Mouse (Mus musculus): ENCODE measurements around the gene Primpol. TPM values are rescaled to one million over a fixed set of nuclear protein-coding genes. Genes with fewer than 3 reads are reported as not detected.

Primpol gene
- polyA plus RNA-seq, 2 experiments, result 10.1 to 16.8 TPM

GRCm38 (mm10) chr8:46566914-46567529 is 50.0 kb downstream of the Primpol start:
- H3K9ac ChIP-seq (ENCODE audit: low read depth, low read length, severe bottlenecking), result no peak overlapping the region
- DNase-seq (ENCODE audit: low spot score) (no peak), ATAC-seq (ENCODE audit: low FRiP score, low read depth) (peak; percentile 19; the same call in 1 of the 2 replicates)

GRCm38 (mm10) chr8:46562333-46562732 is 54.7 kb downstream of the Primpol start:
- Histone ChIP-seq H3K27me3 (ENCODE audit: control insufficient read depth, insufficient read depth, low read length) (no peaks in the 10 kb centered on the region), H3K4me3 (replicated peaks; ENCODE audit: low read length) (no peak overlapping the region), H3K27ac (replicated peaks; ENCODE audit: low read depth, low read length) (no peak overlapping the region), H3K36me3 (ENCODE audit: control insufficient read depth, insufficient read depth, low read length) (peaks cover 17% of the 10 kb centered on the region), H3K9ac (ENCODE audit: low read depth, low read length, severe bottlenecking) (no peak overlapping the region), H3K4me2 (replicated peaks; ENCODE audit: low read depth, low read length, severe bottlenecking) (no peak overlapping the region), H3K9me3 (ENCODE audit: control insufficient read depth, low read length) (no peaks in the 10 kb centered on the region), H3K4me1 (ENCODE audit: control insufficient read depth, insufficient read depth, low read length) (no peaks in the 10 kb centered on the region)
- DNase-seq (ENCODE audit: low spot score) (no peak), ATAC-seq (ENCODE audit: low FRiP score, low read depth) (no peak)
- no peak for TF ChIP-seq POLR2A (IDR thresholded peaks at IDR 0.05; ENCODE audit: borderline replicate concordance, extremely low read depth, insufficient read depth, insufficient read length)
- WGBS, result 87% methylated on average over 16 of the region's 16 CpGs

More at GRCm38 (mm10) chr8:46566914-46567529, 50.0 kb downstream of the Primpol start:
- H3K4me3 ChIP-seq (replicated peaks; ENCODE audit: low read length), result no peak overlapping the region
- H3K9me3 ChIP-seq (ENCODE audit: control insufficient read depth, low read length), result no peaks in the 10 kb centered on the region
- H3K27ac ChIP-seq (replicated peaks; ENCODE audit: low read depth, low read length), result no peak overlapping the region
- no peak for TF ChIP-seq POLR2A (IDR thresholded peaks at IDR 0.05; ENCODE audit: borderline replicate concordance, extremely low read depth, insufficient read depth, insufficient read length)
- no peaks in the 10 kb centered on the region for H3K4me1 ChIP-seq (ENCODE audit: control insufficient read depth, insufficient read depth, low read length)
- no peaks in the 10 kb centered on the region for H3K27me3 ChIP-seq (ENCODE audit: control insufficient read depth, insufficient read depth, low read length)
- H3K4me2 ChIP-seq (replicated peaks; ENCODE audit: low read depth, low read length, severe bottlenecking), result no peak overlapping the region
- peaks cover 12% of the 10 kb centered on the region; the same call in 1 of the 2 replicates for H3K36me3 ChIP-seq (ENCODE audit: control insufficient read depth, insufficient read depth, low read length)
- WGBS, result 75% methylated on average over 7 of the region's 7 CpGs

GRCm38 (mm10) chr8:46559428-46559827 is 57.6 kb downstream of the Primpol start:
- DNase-seq (ENCODE audit: low spot score) (no peak), ATAC-seq (ENCODE audit: low FRiP score, low read depth) (no peak)
- H3K4me2 ChIP-seq (replicated peaks; ENCODE audit: low read depth, low read length, severe bottlenecking), result no peak overlapping the region
- H3K9ac ChIP-seq (ENCODE audit: low read depth, low read length, severe bottlenecking), result no peak overlapping the region
- no peaks in the 10 kb centered on the region for H3K4me1 ChIP-seq (ENCODE audit: control insufficient read depth, insufficient read depth, low read length)
- no peaks in the 10 kb centered on the region for H3K27me3 ChIP-seq (ENCODE audit: control insufficient read depth, insufficient read depth, low read length)
- H3K27ac ChIP-seq (replicated peaks; ENCODE audit: low read depth, low read length), result no peak overlapping the region
- no peak overlapping the region for H3K4me3 ChIP-seq (replicated peaks; ENCODE audit: low read length)
- WGBS, result 75% methylated on average over 6 of the region's 6 CpGs
- H3K9me3 ChIP-seq (ENCODE audit: control insufficient read depth, low read length), result no peaks in the 10 kb centered on the region
- peaks cover 13% of the 10 kb centered on the region for H3K36me3 ChIP-seq (ENCODE audit: control insufficient read depth, insufficient read depth, low read length)
- TF ChIP-seq POLR2A (IDR thresholded peaks at IDR 0.05; ENCODE audit: borderline replicate concordance, extremely low read depth, insufficient read depth, insufficient read length), result no peak

GRCm38 (mm10) chr8:46552441-46552765 is 64.6 kb downstream of the Primpol start:
- Histone ChIP-seq H3K27me3 (ENCODE audit: control insufficient read depth, insufficient read depth, low read length) (no peaks in the 10 kb centered on the region), H3K27ac (replicated peaks; ENCODE audit: low read depth, low read length) (no peak overlapping the region), H3K4me1 (ENCODE audit: control insufficient read depth, insufficient read depth, low read length) (no peaks in the 10 kb centered on the region), H3K9me3 (ENCODE audit: control insufficient read depth, low read length) (no peaks in the 10 kb centered on the region), H3K9ac (ENCODE audit: low read depth, low read length, severe bottlenecking) (peak overlapping the region; percentile 22; the same call in 1 of the 2 replicates), H3K4me3 (replicated peaks; ENCODE audit: low read length) (peak overlapping the region; percentile 50), H3K4me2 (replicated peaks; ENCODE audit: low read depth, low read length, severe bottlenecking) (peak overlapping the region; percentile 45), H3K36me3 (ENCODE audit: control insufficient read depth, insufficient read depth, low read length) (0 out of 2 replicates have a peak, but pooled peaks cover 3% of the 10 kb centered on the region)
- no peak for ATAC-seq (ENCODE audit: low FRiP score, low read depth)
- 4% methylated on average over 10 of the region's 10 CpGs for WGBS
- DNase-seq (ENCODE audit: low spot score), result no peak
- TF ChIP-seq POLR2A (IDR thresholded peaks at IDR 0.05; ENCODE audit: borderline replicate concordance, extremely low read depth, insufficient read depth, insufficient read length), result no peak

GRCm38 (mm10) chr8:46551615-46552440 is 65.2 kb downstream of the Primpol start, which contains the start of gene Cenpu:
Gene Cenpu (plus strand): TSS chr8:46552028.
- DNase-seq (ENCODE audit: low spot score), result peak; percentile 100
- Histone ChIP-seq H3K4me3 (replicated peaks; ENCODE audit: low read length) (peak within 1 kb of the TSS; percentile 50), H3K36me3 (ENCODE audit: control insufficient read depth, insufficient read depth, low read length) (0 out of 2 replicates have a peak, but pooled peaks cover 3% of the 10 kb centered on the region), H3K9me3 (ENCODE audit: control insufficient read depth, low read length) (no peaks in the 10 kb centered on the region), H3K27me3 (ENCODE audit: control insufficient read depth, insufficient read depth, low read length) (no peaks in the 10 kb centered on the region), H3K9ac (ENCODE audit: low read depth, low read length, severe bottlenecking) (peak within 1 kb of the TSS; percentile 22; the same call in 1 of the 2 replicates), H3K4me2 (replicated peaks; ENCODE audit: low read depth, low read length, severe bottlenecking) (peak within 1 kb of the TSS; percentile 45), H3K27ac (replicated peaks; ENCODE audit: low read depth, low read length) (0 out of 2 replicates have a peak within 1 kb of the TSS, but pooled peaks have one; percentile 53), H3K4me1 (ENCODE audit: control insufficient read depth, insufficient read depth, low read length) (no peaks in the 10 kb centered on the region)
- TF ChIP-seq POLR2A (IDR thresholded peaks at IDR 0.05; ENCODE audit: borderline replicate concordance, extremely low read depth, insufficient read depth, insufficient read length), result peak; percentile 57; the same call in 1 of the 2 replicates
- ATAC-seq (ENCODE audit: low FRiP score, low read depth), result peak; percentile 98
- WGBS, result under 1% methylated on average over 50 of the region's 50 CpGs

Measured in limb, embryonic 14.5 days (tissue).